Mouse (Mus musculus) ES-E14 (cell line): ENCODE measurements at regions not wholly inside any gene's neighbourhood (a gene's known extent, or its start where the extent isn't known, plus 50 kb on each side); places are given as distances from the start of the nearest gene placed in this dataset.

Experiments used
- CHD2 ChIP-seq: IDR thresholded peaks from 2 replicates; pipeline ENCODE4 v1.6.1; 2014; ENCODE audit warnings: mild to moderate bottlenecking, low read depth, low read length, inconsistent platforms
- HCFC1 ChIP-seq: IDR thresholded peaks from 2 replicates; pipeline ENCODE4 v1.6.1; 2012; ENCODE audit warnings: low read length, inconsistent platforms, borderline replicate concordance; ENCODE audit not compliant: insufficient read depth
- ZC3H11A ChIP-seq: IDR thresholded peaks from 2 replicates; pipeline ENCODE4 v1.6.1; 2012; ENCODE audit warnings: low read depth, mild to moderate bottlenecking, inconsistent platforms, low read length, borderline replicate concordance
- ZNF384 ChIP-seq: IDR thresholded peaks from 2 replicates; pipeline ENCODE4 v1.6.1; 2012; ENCODE audit warnings: low read depth, low read length, inconsistent platforms

DNA sequence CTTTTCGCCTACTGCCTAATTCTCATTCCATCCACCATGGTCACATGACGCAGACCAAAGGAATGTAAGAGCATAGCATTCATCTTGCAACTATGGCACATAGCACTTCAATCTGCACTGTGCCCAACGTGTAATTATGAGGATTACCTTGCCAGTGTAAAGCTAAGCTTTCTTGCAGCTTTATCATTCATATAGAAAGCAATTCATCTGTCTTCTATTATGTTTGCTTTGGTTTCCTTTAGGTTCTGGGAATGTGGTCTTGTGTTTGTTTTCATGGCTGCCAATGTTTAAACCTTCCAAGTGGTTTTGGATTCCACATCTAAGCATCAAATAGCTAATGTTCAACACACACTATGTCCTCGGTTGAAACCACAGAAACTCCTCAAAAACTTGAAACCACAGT lies 307.2 kb downstream of the Olfr1505 start:
- TF ChIP-seq ZC3H11A (no peak), HCFC1 (no peak), CHD2 (no peak), ZNF384 (no peak)
